Mouse (Mus musculus): ENCODE data around the gene Galntl6. TPM values are rescaled to one million over a fixed set of nuclear protein-coding genes. Genes with fewer than 3 reads are reported as not detected.

Gene Galntl6
- total RNA-seq, 2 experiments from 2014 or later = not detected

DNA sequence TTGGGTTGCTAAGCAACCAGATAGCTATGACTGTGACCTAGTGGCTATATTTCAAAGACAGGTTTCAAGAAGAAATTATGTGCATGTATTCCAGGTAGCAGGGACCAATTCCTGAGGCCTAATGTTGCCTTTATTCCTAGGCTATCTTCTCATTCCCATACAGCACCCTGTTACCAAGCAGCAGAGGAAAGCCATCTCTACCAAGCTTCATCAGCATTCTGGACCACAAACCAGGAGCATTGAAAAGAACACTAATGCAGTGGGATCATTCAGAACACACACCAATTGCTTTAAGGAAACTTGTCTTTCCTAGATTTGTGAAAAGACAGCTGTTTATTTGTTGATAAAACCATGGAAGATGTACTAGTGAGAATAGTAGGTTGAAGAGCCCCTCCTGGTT is 622.4 kb downstream of the Galntl6 start:
- ATAC-seq (replicated peaks; ENCODE audit: poor library complexity) = no peak

DNA sequence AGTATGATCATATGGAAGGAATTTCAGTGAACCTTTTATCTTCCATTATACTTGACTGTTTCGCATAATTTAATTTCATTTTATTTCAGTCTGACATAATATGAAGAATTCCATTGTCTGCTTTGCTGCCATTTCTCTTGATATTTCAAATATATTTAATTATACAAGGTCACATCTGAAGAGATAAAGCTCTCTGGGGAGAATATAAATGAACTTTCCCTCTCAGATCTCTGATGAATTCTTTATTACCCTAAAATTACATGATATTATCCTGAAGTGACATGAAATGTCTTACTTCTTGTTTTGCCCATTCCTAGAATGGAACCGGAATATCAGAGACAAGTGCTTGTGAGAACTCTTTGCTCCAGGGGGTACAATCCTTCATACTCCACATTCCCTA is 647.0 kb downstream of the Galntl6 start:
- no peak for ATAC-seq (replicated peaks; ENCODE audit: poor library complexity)

DNA sequence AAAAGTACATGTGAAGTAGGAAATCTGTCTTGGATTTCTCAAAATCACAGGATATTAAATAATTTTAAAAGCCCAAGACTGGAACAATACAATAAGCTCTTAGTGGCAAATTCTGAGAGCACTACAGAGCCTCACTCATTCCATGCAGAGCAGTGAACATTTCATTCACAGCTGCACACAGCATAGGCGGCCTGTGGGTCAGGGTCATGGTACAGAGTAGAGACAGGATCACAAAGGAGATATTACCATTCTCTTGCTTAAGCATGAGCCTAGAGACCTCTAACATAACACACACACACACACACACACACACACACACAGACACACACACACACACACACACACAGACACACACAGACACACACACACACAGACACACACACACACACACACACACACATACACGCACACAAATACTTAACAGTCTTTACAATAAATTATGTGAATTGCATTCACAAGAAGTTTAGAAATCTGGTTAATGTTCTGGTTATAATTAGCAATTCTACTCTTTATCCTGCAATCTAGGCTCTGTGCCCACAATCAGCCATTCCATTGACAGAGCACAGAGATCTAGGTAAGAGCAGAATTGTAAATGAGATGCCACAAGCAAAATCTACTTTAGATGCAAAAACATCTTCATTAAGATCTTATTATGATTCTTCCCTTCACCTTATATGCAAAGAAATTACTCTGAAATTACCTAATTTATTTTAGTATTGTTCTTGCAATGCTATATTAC is 653.7 kb downstream of the Galntl6 start:
- no peak for ATAC-seq (replicated peaks; ENCODE audit: poor library complexity)

DNA sequence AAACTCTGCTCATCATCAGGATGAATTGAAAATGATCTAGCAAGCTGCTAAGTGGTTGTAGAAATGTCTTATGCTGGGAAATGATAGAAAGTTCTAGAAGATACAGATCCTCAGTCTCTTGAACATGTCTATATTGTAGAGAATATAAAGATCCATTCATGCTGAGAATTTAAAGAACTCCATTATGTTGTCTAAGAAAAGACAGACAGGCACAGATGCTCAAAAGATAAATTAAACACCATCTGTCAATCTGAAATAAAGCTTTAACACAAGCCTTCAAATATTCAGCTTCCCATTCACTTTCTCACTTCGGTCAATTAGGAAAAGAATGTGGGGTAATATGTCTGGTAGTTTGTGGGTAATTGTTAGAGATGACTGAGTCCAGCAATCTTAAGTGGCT is 658.8 kb downstream of the Galntl6 start:
- ATAC-seq (replicated peaks; ENCODE audit: poor library complexity) = no peak

DNA sequence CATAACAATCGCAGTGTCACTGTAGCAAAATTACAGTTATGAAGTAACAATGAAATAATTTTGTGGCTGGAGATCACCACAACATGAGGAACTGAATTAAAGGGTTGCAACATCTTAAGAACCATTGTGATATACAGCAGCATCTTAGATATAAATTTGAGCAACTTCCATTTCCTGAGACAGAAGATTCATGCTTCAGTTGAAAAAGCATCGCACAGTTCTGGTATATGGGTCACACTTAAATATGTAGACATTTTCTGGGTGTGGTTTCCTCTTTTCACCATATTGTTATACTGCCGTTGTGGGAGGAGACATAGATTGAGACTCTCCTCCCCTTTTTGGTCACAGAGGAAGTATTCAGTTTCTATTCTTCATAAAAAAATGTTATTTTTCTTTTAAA is 667.6 kb downstream of the Galntl6 start:
- ATAC-seq (replicated peaks; ENCODE audit: poor library complexity) = peak; percentile 76

DNA sequence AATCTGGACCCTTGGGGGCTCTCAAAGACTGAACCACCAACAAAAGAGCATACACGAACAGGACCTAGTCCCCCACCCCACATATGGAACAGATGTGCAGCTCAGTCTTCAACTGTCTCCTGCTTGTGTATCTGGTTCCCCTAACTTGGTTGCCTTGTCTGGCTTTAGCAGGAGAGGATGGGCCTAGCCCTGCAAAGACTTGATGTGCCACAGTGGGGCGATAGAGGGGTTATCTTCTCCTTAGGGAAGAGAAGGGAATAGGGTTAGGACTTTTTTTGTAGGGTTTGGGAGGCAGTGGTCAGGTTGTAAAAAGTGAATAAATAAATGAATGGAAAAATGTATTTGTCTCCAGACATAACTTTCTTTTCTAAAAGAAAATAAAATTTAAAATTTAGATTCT is 678.2 kb downstream of the Galntl6 start:
- no peak for ATAC-seq (replicated peaks; ENCODE audit: poor library complexity)

DNA sequence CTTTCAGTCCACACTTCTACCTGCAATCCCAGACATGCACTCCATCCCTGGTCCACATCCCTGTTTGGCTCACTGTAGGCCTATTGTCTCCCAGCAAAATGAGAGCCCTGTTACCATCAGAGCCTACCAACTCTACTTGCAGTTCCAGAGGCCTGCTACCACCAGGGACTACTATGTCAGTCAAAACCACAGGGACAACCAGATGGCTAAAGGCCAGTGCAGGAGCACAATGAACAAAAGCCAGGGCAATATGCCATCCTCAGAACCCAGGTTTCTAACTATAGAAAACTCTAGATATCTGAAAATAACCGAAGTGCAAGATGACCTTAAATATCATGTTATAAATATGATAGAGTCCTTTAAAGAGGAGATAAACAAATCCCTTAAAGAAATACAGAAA is 683.7 kb downstream of the Galntl6 start:
- ATAC-seq (replicated peaks; ENCODE audit: poor library complexity) = no peak

DNA sequence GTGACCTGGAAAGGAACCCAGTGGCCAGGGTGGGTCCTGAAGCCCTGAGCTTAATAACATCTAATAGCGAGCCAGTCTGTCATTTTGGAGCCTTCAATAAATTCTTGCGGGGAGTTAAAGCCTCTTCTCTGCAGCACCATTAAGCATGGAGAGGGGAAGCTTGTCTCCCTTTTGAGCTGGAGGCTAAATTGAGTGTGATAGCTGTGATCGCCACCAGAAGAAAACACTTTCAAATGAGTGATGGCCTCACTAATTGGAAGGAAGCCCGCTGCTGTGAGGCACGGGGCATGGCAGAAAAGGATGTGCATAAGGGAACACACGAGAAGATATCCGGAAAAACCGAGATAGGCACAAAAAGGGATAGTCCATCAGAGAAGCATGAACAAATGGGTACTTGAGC is 694.6 kb downstream of the Galntl6 start:
- no peak for ATAC-seq (replicated peaks; ENCODE audit: poor library complexity)

DNA sequence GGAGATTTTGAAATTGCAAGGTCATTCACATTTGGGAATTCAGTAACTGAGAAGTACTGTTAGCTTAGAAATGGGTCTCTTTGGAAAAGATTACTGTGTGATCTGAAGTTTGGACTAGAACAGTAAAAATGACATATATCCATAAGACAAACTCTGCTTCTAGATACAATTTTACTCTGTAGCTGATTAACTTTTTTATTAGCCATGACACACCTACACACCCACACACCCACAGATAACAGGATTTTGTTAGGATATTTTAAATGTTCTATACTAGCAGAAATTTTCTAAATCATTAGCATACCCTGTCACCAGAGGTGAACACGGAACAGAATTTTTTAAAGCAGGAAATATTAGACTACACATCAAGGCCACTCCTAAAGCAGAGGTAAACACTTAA is 722.7 kb downstream of the Galntl6 start:
- ATAC-seq (replicated peaks; ENCODE audit: poor library complexity) = no peak

DNA sequence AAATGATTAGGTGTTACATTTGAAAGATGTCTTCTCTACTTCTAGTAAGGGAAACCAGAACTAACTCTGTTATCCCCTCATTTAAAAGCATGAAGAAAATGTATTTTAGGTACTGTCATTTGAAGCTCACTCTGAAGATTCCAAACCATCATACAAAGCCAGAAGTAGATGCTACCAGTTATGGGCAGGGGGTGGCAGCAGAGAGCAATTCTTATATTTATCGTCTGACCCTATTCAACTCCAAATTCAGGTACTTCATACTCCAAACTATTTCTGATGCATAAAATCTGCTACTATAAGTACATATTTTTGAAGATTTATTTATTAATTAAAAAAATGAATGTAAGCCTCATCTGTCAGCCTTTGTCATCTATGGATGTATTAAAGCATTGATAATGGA is 765.5 kb downstream of the Galntl6 start:
- ATAC-seq (replicated peaks; ENCODE audit: poor library complexity) = peak; percentile 63

DNA sequence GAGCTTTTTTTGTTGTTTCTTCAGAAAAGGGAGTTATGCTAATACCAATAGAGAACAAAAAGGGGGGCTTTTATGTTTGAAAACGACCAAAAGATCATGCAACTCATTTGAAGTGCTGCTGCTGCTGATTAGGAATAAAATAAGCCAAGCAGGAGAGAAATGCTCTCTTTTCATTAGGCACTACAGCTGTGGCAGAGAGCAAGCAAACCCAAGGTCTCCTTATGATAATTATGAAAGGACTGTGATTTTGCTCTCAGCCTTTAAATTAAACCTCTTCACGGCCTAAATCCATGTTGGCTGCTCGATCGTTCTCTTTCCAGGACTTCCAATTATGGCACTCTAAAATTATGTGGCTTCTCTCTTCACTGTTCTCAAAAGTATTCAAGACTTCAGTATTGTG is 825.7 kb downstream of the Galntl6 start:
- no peak for ATAC-seq (replicated peaks; ENCODE audit: poor library complexity)

DNA sequence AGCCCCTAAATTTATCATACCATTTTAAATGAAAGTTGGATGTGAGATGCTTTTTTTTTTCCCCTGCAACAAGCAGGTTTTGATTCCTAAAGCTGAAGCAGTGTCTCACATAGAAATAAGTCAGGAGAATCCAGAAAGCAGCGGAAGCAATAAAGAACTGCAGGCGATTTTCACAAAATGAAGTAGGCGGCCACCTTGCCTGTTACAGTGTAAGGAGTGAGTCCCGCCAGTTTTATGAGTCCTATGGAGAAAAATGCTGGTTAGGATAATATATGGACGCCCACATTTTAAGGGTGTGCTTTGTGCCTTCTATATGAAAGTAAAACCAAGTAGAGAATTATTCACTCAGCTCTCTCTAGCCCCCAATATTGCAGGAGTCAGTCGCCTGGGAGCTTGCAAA is 827.5 kb downstream of the Galntl6 start:
- no peak for ATAC-seq (replicated peaks; ENCODE audit: poor library complexity)

DNA sequence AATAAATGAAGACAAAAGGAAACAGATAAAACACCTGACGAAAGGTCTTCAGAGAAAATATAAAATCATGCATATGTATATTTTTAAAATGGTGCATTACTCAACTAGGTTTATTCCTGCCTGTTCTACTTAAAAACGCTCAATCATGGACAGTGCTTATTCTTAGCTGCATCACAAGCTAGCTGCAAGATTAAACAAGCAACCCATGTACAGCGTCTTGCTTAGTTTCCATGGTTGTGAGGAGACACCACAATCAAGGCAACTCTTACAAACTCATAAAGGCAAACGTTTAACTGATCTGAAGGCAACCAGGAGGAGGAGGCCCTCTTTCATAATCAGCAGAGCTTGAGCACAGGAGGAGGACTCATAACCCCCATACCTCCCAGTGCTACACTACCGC is 830.7 kb downstream of the Galntl6 start:
- no peak for ATAC-seq (replicated peaks; ENCODE audit: poor library complexity)

DNA sequence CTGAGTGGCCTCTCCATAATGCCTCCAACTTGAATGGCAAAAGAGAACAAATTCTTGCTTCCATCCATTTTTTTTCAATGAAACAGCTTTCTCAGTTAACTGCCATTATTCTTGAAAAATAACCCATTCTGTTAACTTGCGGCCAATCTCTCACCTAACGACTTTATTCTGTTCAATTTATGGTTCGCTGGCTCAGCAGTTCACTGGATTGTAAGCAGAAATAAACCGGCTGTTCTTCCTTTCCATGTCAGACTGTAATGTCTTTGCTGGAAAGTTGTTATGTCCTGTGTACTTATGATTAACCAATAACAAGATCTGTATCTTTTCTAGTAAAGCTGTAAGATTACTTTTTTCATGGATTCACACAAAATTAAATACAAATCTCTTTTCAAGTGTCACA is 837.8 kb downstream of the Galntl6 start:
- no peak for ATAC-seq (replicated peaks; ENCODE audit: poor library complexity)

DNA sequence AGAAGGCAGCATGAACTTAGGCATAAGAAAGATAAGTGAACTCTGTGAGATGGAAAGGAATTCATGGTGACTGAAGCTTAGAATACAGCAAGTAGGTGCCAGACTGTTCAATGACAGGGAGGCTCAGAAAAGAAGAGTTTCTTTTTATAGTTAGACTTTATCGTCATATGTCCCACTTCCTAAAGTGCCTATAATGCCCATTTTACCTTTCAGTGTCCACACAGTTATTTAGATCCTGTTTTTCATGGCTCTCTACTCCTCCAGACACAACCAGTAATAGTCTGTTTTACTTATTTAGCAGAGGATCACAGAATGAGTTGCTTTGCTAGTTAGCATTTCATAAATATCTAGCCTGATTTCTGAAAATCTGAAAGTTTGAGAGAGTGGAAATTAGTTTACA is 838.7 kb downstream of the Galntl6 start:
- no peak for ATAC-seq (replicated peaks; ENCODE audit: poor library complexity)

DNA sequence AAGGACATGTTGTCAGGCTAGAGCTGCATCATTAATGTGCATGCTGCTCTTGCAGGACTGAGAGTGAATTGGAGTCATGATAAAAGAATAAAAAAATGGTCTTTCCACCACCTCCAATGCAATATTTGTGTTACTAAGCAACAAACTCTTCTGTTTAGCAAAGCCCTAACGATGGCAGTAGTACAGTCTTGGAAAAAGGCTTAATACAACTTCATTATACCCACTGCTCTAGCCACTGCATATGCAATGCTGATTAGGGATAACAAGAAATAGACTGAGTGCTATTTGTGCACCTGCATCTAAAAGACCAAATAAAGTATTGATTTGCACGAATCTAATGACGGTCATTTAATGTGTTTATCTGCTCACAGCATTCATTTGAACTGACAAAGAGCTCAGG is 880.2 kb downstream of the Galntl6 start:
- ATAC-seq (replicated peaks; ENCODE audit: poor library complexity) = no peak

DNA sequence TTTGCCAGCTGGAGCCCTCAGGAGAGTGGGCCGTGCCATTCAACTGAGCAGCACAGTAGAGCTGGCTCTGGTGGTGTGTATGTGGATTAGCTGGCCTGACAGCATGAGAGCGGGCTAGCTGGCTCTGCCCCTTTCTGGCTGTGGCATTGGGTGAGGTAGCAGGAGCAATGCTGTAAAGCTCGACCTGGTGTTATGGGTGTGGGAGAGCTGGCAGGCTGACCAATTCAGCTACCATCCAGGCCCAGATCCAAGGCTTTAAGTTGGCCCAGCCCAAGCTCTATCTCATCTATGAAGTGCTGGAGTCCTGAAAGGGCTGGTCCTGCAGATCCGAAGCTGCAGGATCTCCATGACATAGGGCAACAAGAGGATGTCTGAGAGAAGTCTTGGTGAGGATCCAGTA is 886.9 kb downstream of the Galntl6 start:
- no peak for ATAC-seq (replicated peaks; ENCODE audit: poor library complexity)

DNA sequence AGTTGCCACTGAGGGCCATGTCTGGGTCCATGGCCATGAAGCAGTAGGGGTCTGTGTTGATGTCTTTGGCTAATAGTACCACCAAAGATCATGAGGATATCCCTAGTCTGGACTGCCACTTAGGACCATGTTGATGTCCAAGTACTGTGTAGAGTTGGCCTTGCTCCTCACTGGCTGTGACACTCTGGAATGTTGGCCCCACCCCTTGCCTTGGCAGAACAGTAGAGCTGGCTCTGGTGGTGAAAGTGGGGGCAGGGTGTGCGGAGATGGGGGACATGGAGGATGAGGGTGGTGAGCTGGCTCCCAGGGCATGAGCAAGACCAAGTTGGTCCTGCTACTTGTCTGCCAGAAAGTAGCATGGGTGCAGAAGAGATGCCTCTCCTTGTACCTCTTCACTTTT is 887.3 kb downstream of the Galntl6 start:
- no peak for ATAC-seq (replicated peaks; ENCODE audit: poor library complexity)

DNA sequence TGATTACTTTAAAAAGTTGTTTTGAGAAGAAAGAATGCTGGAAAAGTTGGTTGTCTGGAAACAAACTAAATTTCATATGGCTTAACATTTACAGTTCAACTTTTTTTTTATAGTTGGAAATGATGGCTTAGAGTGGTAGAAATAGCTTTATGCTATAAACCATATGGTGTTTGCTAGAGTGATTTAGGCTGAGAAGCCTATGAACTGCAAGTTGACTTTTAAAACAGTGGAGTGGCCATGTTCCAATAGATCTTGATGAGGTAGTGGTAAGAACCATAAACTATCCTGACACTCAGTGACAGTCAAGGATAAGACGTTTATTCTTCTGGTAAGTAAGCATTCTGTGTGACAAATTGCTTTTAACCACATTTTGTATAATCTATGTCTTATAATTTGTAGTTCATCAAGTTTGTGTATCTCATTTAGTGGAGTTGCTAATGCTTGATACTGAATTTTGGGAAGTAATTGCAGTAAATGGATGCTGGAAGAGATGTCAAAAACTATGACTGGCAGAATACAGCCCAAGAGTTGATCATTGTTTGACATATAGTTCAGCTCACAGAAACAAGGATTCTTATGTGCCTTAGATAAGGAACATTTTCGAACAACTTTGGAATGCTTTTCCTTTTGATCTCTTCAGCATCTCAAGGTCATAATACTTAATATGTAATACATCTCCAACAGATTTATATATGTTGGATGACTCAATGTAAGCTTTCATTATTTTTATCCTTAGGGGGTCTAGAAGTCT is 888.8 kb downstream of the Galntl6 start:
- no peak for ATAC-seq (replicated peaks; ENCODE audit: poor library complexity)

DNA sequence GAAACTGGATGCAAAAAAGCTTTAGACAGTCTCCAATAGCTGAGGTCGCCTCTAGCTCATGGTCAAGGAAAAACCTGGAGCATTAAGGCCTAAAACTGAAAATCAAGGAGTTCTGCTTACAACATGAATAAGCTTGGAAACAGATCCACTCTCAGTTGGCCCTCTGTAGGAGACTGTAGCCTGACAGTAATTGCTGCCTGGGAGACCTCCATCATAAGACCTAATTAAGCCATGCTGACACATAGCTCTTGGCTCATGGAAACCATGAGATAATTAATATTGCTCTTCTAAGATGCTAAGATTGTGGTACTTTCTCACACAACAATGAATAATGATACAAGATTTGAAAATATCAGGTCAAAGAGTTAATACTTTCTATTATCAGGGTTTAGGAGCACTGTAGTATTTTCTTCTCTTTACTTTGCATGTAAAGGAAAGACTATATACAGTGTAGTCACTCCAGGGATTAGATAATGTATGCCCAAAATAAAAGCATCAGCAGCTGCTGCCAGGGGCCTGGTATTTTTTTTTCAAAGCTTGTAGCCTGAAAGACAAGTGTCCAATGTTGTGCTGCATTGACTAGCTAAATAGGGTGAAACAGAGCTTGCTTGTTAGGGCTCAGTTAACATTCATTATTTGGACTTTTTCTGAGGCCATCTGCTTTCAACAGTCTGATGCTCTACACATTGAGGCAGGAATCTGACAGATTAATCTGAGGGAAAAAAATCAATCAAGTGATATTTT is 922.8 kb downstream of the Galntl6 start:
- ATAC-seq (replicated peaks; ENCODE audit: poor library complexity) = no peak

DNA sequence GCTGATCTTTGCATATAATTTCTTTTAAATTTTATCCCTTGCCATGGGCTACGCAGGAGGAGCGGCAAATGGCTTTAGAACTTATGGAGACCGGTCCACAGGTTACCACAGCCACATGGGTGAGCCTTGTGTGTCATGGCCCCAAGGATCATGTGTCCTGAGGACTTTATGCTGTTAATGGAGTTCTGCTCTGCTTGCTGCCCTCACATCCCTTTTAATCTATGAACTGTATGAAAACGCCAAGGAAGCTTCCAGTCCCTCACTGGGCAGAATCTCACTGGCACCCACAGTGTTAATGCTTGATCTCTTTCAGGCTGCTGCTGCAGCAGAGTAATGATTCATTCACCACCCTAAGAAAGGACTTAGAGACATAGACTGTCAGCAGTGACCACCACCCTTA is 935.1 kb downstream of the Galntl6 start:
- no peak for ATAC-seq (replicated peaks; ENCODE audit: poor library complexity)

DNA sequence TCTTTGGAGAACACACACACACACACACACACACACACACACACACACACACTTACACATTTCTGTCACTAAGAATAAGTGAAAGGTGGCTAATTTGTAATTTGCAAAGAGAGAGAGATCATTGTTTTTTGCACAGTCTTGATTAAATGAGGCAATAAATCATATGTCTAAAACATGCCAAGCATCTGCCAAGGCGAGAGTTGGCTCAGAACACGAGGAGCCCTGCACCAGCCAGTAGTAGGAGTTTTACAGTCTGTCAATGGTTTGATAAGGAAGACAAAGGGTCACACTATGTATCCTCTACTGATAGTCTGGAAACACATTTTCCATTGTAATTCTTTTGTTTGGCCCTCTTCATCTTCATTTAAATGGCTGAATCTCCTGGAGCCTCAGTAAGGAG is 938.3 kb downstream of the Galntl6 start:
- ATAC-seq (replicated peaks; ENCODE audit: poor library complexity) = no peak

Data from megakaryocyte progenitor cell, adult 5-6 weeks (primary cell).